ENCODE assay signal across 8 mouse cellular contexts in genomic region chr9:103108341-103108798, GRCm38 (mm10). TPM values are rescaled to one million over a fixed set of nuclear protein-coding genes. Genes with fewer than 3 reads are reported as not detected.
DNase-seq lines count a peak whose midpoint lies in the region; ATAC-seq and TF ChIP-seq lines count a peak whose summit lies in the region.
"Not testable (repeated sequence)": the region's sequence is repeated elsewhere in the genome, so short reads cannot be mapped to it uniquely, and the experiment has no call there.

No protein-coding gene starts in this region.

- not testable (repeated sequence) for H3K36me3 ChIP-seq in forebrain, embryonic 12.5 days (replicated peaks); heart, embryonic 16.5 days (ENCODE audit: control insufficient read depth, insufficient read depth); kidney, adult 2 months (ENCODE audit: control insufficient read depth, insufficient read depth, low read length); liver, embryonic 13.5 days; midbrain, embryonic 13.5 days

- H3K27ac ChIP-seq in cortical plate, adult 2 months (ENCODE audit: insufficient read depth, low read length) = 0 out of 2 replicates have a peak overlapping the region, but pooled peaks have one; percentile 31
- not testable (repeated sequence) for H3K27ac ChIP-seq in forebrain, embryonic 12.5 days; liver, embryonic 13.5 days
- 0 out of 2 replicates have a peak overlapping the region, but pooled peaks have one; percentile 32 for H3K27ac ChIP-seq in heart, embryonic 16.5 days (ENCODE audit: low read length)
- H3K27ac ChIP-seq in kidney, adult 2 months (ENCODE audit: insufficient read depth, low read depth, low read length) = peak overlapping the region; percentile 99
- 0 out of 2 replicates have a peak overlapping the region, but pooled peaks have one; percentile 56 for H3K27ac ChIP-seq in midbrain, embryonic 13.5 days

- 0 out of 2 replicates have a peak, but pooled peaks have one; percentile 15 for TF ChIP-seq POLR2A in cortical plate, adult 2 months (IDR thresholded peaks at IDR 0.05; ENCODE audit: extremely low read depth, insufficient read depth, low read length)
- TF ChIP-seq POLR2A in kidney, adult 2 months (IDR thresholded peaks at IDR 0.05; ENCODE audit: low read depth, low read length) = not testable (repeated sequence)

- H3K9me3 ChIP-seq in forebrain, embryonic 12.5 days; heart, embryonic 16.5 days (replicated peaks; ENCODE audit: control insufficient read depth, low read length); liver, embryonic 13.5 days (replicated peaks); midbrain, embryonic 13.5 days: not testable (repeated sequence)

- peak overlapping the region; percentile 41 for H3K4me2 ChIP-seq in forebrain, embryonic 12.5 days
- peak overlapping the region; percentile 62 for H3K4me2 ChIP-seq in heart, embryonic 16.5 days (ENCODE audit: low read depth, low read length)
- peak overlapping the region; percentile 50 for H3K4me2 ChIP-seq in liver, embryonic 13.5 days
- H3K4me2 ChIP-seq in midbrain, embryonic 13.5 days (replicated peaks) = peak overlapping the region; percentile 49

- peak; percentile 91 for DNase-seq in CD4-positive helper T cell, adult 2 months (ENCODE audit: low read depth, low spot score)
- DNase-seq in kidney, adult 2 months; liver, embryonic 13.5 days: not testable (repeated sequence)
- peak; percentile 80 for DNase-seq in retina, postnatal 1 day

- 13% methylated on average over 9 of the region's 14 CpGs for WGBS in forebrain, embryonic 12.5 days
- 21% methylated on average over 7 of the region's 14 CpGs for WGBS in heart, embryonic 16.5 days
- WGBS in kidney, adult 2 months = 21% methylated on average over 10 of the region's 14 CpGs
- WGBS in liver, embryonic 13.5 days (ENCODE audit: insufficient replicate concordance) = 35% methylated on average over 10 of the region's 14 CpGs
- WGBS in midbrain, embryonic 13.5 days = 19% methylated on average over 10 of the region's 14 CpGs

- not testable (repeated sequence) for TF ChIP-seq CTCF in cortical plate, adult 2 months (IDR thresholded peaks at IDR 0.05; ENCODE audit: extremely low read depth, insufficient read depth, low read length); kidney, adult 2 months (conservative IDR thresholded peaks at IDR 0.05; ENCODE audit: insufficient read depth, insufficient read length, low read depth, low read length)

- peaks cover 14% of the 10 kb centered on the region for H3K27me3 ChIP-seq in forebrain, embryonic 12.5 days
- peaks cover 27% of the 10 kb centered on the region for H3K27me3 ChIP-seq in heart, embryonic 16.5 days (ENCODE audit: control insufficient read depth, insufficient read depth, low read length)
- not testable (repeated sequence) for H3K27me3 ChIP-seq in kidney, adult 2 months (replicated peaks; ENCODE audit: control insufficient read depth, insufficient read depth, low read length); midbrain, embryonic 13.5 days
- peaks cover 41% of the 10 kb centered on the region for H3K27me3 ChIP-seq in liver, embryonic 13.5 days

- H3K4me1 ChIP-seq in cortical plate, adult 2 months (ENCODE audit: control insufficient read depth, insufficient read depth, low read length); kidney, adult 2 months (ENCODE audit: control insufficient read depth, insufficient read depth, low read length): not testable (repeated sequence)
- peaks cover 30% of the 10 kb centered on the region for H3K4me1 ChIP-seq in forebrain, embryonic 12.5 days
- peaks cover 16% of the 10 kb centered on the region for H3K4me1 ChIP-seq in heart, embryonic 16.5 days (ENCODE audit: control insufficient read depth, insufficient read depth, low read length)
- H3K4me1 ChIP-seq in liver, embryonic 13.5 days (replicated peaks) = peaks cover 12% of the 10 kb centered on the region
- H3K4me1 ChIP-seq in midbrain, embryonic 13.5 days (replicated peaks) = peaks cover 27% of the 10 kb centered on the region

- peak overlapping the region; percentile 72 for H3K4me3 ChIP-seq in cortical plate, adult 2 months (ENCODE audit: insufficient read depth, low read length)
- H3K4me3 ChIP-seq in forebrain, embryonic 12.5 days (replicated peaks) = peak overlapping the region; percentile 39
- H3K4me3 ChIP-seq in heart, embryonic 16.5 days (ENCODE audit: low read length) = peak overlapping the region; percentile 50
- H3K4me3 ChIP-seq in kidney, adult 2 months (ENCODE audit: insufficient read depth, low read depth, low read length) = peak overlapping the region; percentile 56
- H3K4me3 ChIP-seq in liver, embryonic 13.5 days (replicated peaks) = peak overlapping the region; percentile 55
- H3K4me3 ChIP-seq in midbrain, embryonic 13.5 days (replicated peaks) = peak overlapping the region; percentile 40

- peak; percentile 61 for ATAC-seq in forebrain, embryonic 12.5 days (ENCODE audit: low FRiP score)
- ATAC-seq in heart, embryonic 16.5 days (replicated peaks; ENCODE audit: extremely low read depth, insufficient read depth, low FRiP score) = not testable (repeated sequence)
- ATAC-seq in liver, embryonic 13.5 days (ENCODE audit: low read depth) = peak; percentile 70
- ATAC-seq in midbrain, embryonic 13.5 days = peak; percentile 56

- not testable (repeated sequence) for H3K9ac ChIP-seq in forebrain, embryonic 12.5 days; liver, embryonic 13.5 days; midbrain, embryonic 13.5 days (replicated peaks)
- peak overlapping the region; percentile 39; the same call in 1 of the 2 replicates for H3K9ac ChIP-seq in heart, embryonic 16.5 days (ENCODE audit: low read length)

RNA-seq across cellular contexts. Expression of gene Rab6b, which starts 3.2 kb away (rescaled TPM):
- polyA plus RNA-seq in cortical plate, adult 2 months (2012; rRNA removed) = 321 and 328 TPM in 2 replicates
- polyA plus RNA-seq in forebrain, embryonic 12.5 days (2016; fragmentation: Nextera tagmentation; extraction: Ambion mirVana) = 35.8 and 41.8 TPM in 2 replicates
- 2.1 and 2.8 TPM in 2 replicates for polyA plus RNA-seq in heart, embryonic 16.5 days (2015; fragmentation: Nextera tagmentation; extraction: Ambion mirVana)
- polyA plus RNA-seq in kidney, adult 2 months (2012; rRNA removed) = 2.7 and 3.8 TPM in 2 replicates
- 0.12 and 0.18 TPM in 2 replicates for polyA plus RNA-seq in liver, embryonic 13.5 days (2015; fragmentation: Nextera tagmentation; extraction: Ambion mirVana)
- polyA plus RNA-seq in midbrain, embryonic 13.5 days (2015; fragmentation: Nextera tagmentation; extraction: Ambion mirVana) = 58.9 and 64.2 TPM in 2 replicates
